In the genomic region with DNA sequence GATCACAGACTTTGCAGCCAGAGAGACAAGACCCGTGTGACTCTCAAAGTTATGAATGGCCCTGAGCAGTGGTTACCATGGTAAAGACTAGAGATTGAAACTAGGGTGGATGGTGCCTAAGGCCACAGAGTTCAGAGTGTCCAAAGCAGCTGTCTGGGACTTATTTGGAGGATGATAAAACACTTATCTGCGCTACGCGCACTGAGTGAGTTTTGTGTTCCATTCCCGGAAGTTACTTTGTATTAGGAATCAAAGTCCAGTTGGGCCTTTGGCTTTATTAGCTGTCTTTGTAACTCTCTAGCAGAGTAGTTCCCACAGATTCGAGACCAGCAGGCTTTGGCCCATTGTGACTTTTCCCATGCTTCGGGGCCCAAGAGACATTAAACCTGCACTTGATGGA, we compare ENCODE assay signal across 17 mouse cellular contexts.
A peak's percentile ranks its signal among the peaks of the same experiment; 100 is the strongest.
DNase-seq lines count a peak whose midpoint lies in the region; ATAC-seq and TF ChIP-seq lines count a peak whose summit lies in the region.
"Had no signal": no experiment of that assay in that cellular context is flagged by ENCODE, and none has a peak within 500 bp of the region (broad histone marks: within the 10 kb centered on the region; RNA-seq: fewer than 3 reads in every experiment).

No protein-coding gene starts in this region.

- 77% methylated on average over 7 of the region's 7 CpGs for whole genome bisulfite sequencing in embryonic facial prominence, embryonic 14.5 days
- WGBS in embryonic facial prominence, embryonic 10.5 days, result 85% methylated on average over 7 of the region's 7 CpGs
- 81% methylated on average over 7 of the region's 7 CpGs for WGBS in kidney, postnatal 0 days
- 79% methylated on average over 7 of the region's 7 CpGs for WGBS in kidney, embryonic 15.5 days
- WGBS in intestine, embryonic 15.5 days, result 78% methylated on average over 7 of the region's 7 CpGs

- peak; percentile 30 for DNase-seq in embryonic facial prominence, embryonic 14.5 days (ENCODE audit: low spot score)
- no peak for DNase-seq in embryonic facial prominence, embryonic 10.5 days (ENCODE audit: low spot score)
- no peak for DNase-seq in kidney, postnatal 0 days (ENCODE audit: low spot score)
- peak; percentile 47 for DNase-seq in skeletal muscle tissue, adult 2 months (ENCODE audit: low read depth, low spot score)
- DNase-seq in left cerebral cortex, postnatal 25 days (ENCODE audit: low spot score in 2 of 2), result no peak
- DNase-seq in Muller cell, postnatal 12 days (ENCODE audit: inconsistent ontology term), result no peak
- DNase-seq: adrenal gland, postnatal 10 days; cerebellum, adult 9-10 months; kidney, postnatal 14 days; lung, adult 18-20 months; midbrain, embryonic 14.5 days; right cerebral cortex, postnatal 25 days; thymus, adult 2 months had no signal

- H3K9ac ChIP-seq in embryonic facial prominence, embryonic 14.5 days (ENCODE audit: low read depth, low read length), result no peak overlapping the region
- no peak overlapping the region for H3K9ac ChIP-seq in kidney, postnatal 0 days (ENCODE audit: low read depth, low read length)
- no peak overlapping the region for H3K9ac ChIP-seq in kidney, embryonic 15.5 days
- no peak overlapping the region for H3K9ac ChIP-seq in intestine, embryonic 15.5 days

- peaks cover 8% of the 10 kb centered on the region; the same call in 1 of the 2 replicates for H3K4me1 ChIP-seq in embryonic facial prominence, embryonic 14.5 days (ENCODE audit: control insufficient read depth, insufficient read depth, low read length)
- H3K4me1 ChIP-seq in embryonic facial prominence, embryonic 10.5 days, result peaks cover 12% of the 10 kb centered on the region
- no peaks in the 10 kb centered on the region for H3K4me1 ChIP-seq in kidney, postnatal 0 days (replicated peaks; ENCODE audit: insufficient read depth, low read length)
- H3K4me1 ChIP-seq in kidney, embryonic 15.5 days, result peaks cover 17% of the 10 kb centered on the region
- H3K4me1 ChIP-seq in intestine, embryonic 15.5 days (replicated peaks), result no peaks in the 10 kb centered on the region
- H3K4me1 ChIP-seq: hindbrain, embryonic 10.5 days had no signal

- H3K4me3 ChIP-seq in embryonic facial prominence, embryonic 14.5 days (ENCODE audit: low read depth, low read length), result no peak overlapping the region
- no peak overlapping the region for H3K4me3 ChIP-seq in embryonic facial prominence, embryonic 10.5 days
- H3K4me3 ChIP-seq in kidney, postnatal 0 days (replicated peaks; ENCODE audit: low read depth, low read length), result no peak overlapping the region
- no peak overlapping the region for H3K4me3 ChIP-seq in kidney, embryonic 15.5 days (replicated peaks)
- no peak overlapping the region for H3K4me3 ChIP-seq in intestine, embryonic 15.5 days (replicated peaks)
- H3K4me3 ChIP-seq: hindbrain, embryonic 10.5 days had no signal

- no peak overlapping the region for H3K27ac ChIP-seq in embryonic facial prominence, embryonic 14.5 days (replicated peaks; ENCODE audit: low read depth, low read length)
- H3K27ac ChIP-seq in embryonic facial prominence, embryonic 10.5 days (replicated peaks), result no peak overlapping the region
- 0 out of 2 replicates have a peak overlapping the region, but pooled peaks have one; percentile 13 for H3K27ac ChIP-seq in kidney, postnatal 0 days
- H3K27ac ChIP-seq in kidney, embryonic 15.5 days, result no peak overlapping the region
- H3K27ac ChIP-seq in intestine, embryonic 15.5 days, result no peak overlapping the region
- H3K27ac ChIP-seq: hindbrain, embryonic 10.5 days had no signal

- ATAC-seq in embryonic facial prominence, embryonic 14.5 days (ENCODE audit: low read depth), result no peak
- no peak for ATAC-seq in kidney, postnatal 0 days (replicated peaks; ENCODE audit: low FRiP score, low read depth)
- no peak for ATAC-seq in kidney, embryonic 15.5 days (replicated peaks; ENCODE audit: low FRiP score)
- ATAC-seq in intestine, embryonic 15.5 days, result peak; percentile 78
- ATAC-seq: forebrain, embryonic 14.5 days had no signal

- H3K27me3 ChIP-seq in embryonic facial prominence, embryonic 14.5 days (replicated peaks; ENCODE audit: control insufficient read depth, insufficient read depth, low read length), result no peaks in the 10 kb centered on the region
- H3K27me3 ChIP-seq in embryonic facial prominence, embryonic 10.5 days (replicated peaks; ENCODE audit: low read depth, poor library complexity, severe bottlenecking), result no peaks in the 10 kb centered on the region
- H3K27me3 ChIP-seq in kidney, postnatal 0 days (ENCODE audit: insufficient read depth, low read length), result no peaks in the 10 kb centered on the region
- no peaks in the 10 kb centered on the region for H3K27me3 ChIP-seq in kidney, embryonic 15.5 days
- H3K27me3 ChIP-seq in intestine, embryonic 15.5 days (replicated peaks), result no peaks in the 10 kb centered on the region

- no peaks in the 10 kb centered on the region for H3K36me3 ChIP-seq in embryonic facial prominence, embryonic 14.5 days (ENCODE audit: control insufficient read depth, insufficient read depth, low read length)
- no peaks in the 10 kb centered on the region for H3K36me3 ChIP-seq in embryonic facial prominence, embryonic 10.5 days (replicated peaks)
- H3K36me3 ChIP-seq in kidney, postnatal 0 days (ENCODE audit: insufficient read depth, low read length), result no peaks in the 10 kb centered on the region
- H3K36me3 ChIP-seq in kidney, embryonic 15.5 days, result no peaks in the 10 kb centered on the region
- H3K36me3 ChIP-seq in intestine, embryonic 15.5 days, result no peaks in the 10 kb centered on the region
- H3K36me3 ChIP-seq: hindbrain, embryonic 10.5 days had no signal

- no peak overlapping the region for H3K4me2 ChIP-seq in embryonic facial prominence, embryonic 14.5 days (ENCODE audit: low read depth, low read length)
- H3K4me2 ChIP-seq in kidney, postnatal 0 days (ENCODE audit: low read length), result no peak overlapping the region
- no peak overlapping the region for H3K4me2 ChIP-seq in kidney, embryonic 15.5 days
- no peak overlapping the region for H3K4me2 ChIP-seq in intestine, embryonic 15.5 days (replicated peaks)

- no peak for TF ChIP-seq CTCF in kidney, postnatal 0 days (IDR thresholded peaks at IDR 0.05; ENCODE audit: low read depth)

- no peaks in the 10 kb centered on the region for H3K9me3 ChIP-seq in embryonic facial prominence, embryonic 14.5 days (ENCODE audit: control insufficient read depth, low read length)
- H3K9me3 ChIP-seq in embryonic facial prominence, embryonic 10.5 days, result no peaks in the 10 kb centered on the region
- no peaks in the 10 kb centered on the region for H3K9me3 ChIP-seq in kidney, postnatal 0 days (replicated peaks; ENCODE audit: low read length)
- no peaks in the 10 kb centered on the region for H3K9me3 ChIP-seq in kidney, embryonic 15.5 days (replicated peaks)
- H3K9me3 ChIP-seq in intestine, embryonic 15.5 days, result no peaks in the 10 kb centered on the region
- H3K9me3 ChIP-seq: hindbrain, embryonic 10.5 days had no signal

- intact Hi-C loops in left cerebral cortex, postnatal 25 days (cut with DNase I), result no loop called here

Comparison
In these comparisons a context has a peak if more than half of its experiments do, and no peak if none do; other contexts are left out.
1. DNase-seq: peak in embryonic facial prominence, embryonic 14.5 days (single experiment) and skeletal muscle tissue, adult 2 months (single experiment); none in embryonic facial prominence, embryonic 10.5 days (single experiment), kidney, postnatal 0 days (single experiment), left cerebral cortex, postnatal 25 days (0 of 2) and Muller cell, postnatal 12 days (single experiment).